Mouse (Mus musculus): ENCODE data around the gene Zbtb12. TPM values are rescaled to one million over a fixed set of nuclear protein-coding genes. Genes with fewer than 3 reads are reported as not detected.
"Not testable (repeated sequence)": the region's sequence is repeated elsewhere in the genome, so short reads cannot be mapped to it uniquely, and the experiment has no call there.

The Zbtb12 gene
- polyA plus RNA-seq, 1 experiment from 2014 or later, result 1.7 TPM

- Histone ChIP-seq H3K36me3 (ENCODE audit: control insufficient read depth, insufficient read depth, low read length) (no peaks in the 10 kb centered on the region), H3K4me2 (ENCODE audit: low read depth) (peak overlapping the region; percentile 72), H3K9ac (ENCODE audit: low read length) (peak overlapping the region; percentile 84), H3K9me3 (ENCODE audit: control insufficient read depth, low read length) (no peaks in the 10 kb centered on the region), H3K27me3 (ENCODE audit: control insufficient read depth, insufficient read depth, low read length) (no peaks in the 10 kb centered on the region), H3K4me1 (ENCODE audit: control insufficient read depth, insufficient read depth, low read length) (peaks cover 17% of the 10 kb centered on the region), H3K4me3 (ENCODE audit: low read depth, low read length) (peak overlapping the region; percentile 83), H3K27ac (ENCODE audit: low read depth, low read length) (no peak overlapping the region)
- DNase-seq (ENCODE audit: low spot score), result no peak
- no peak for ATAC-seq (ENCODE audit: insufficient read depth, low FRiP score, low TSS enrichment)
- 94% methylated on average over 15 of the region's 15 CpGs for WGBS
Measured at GRCm38 (mm10) chr17:34895724-34896123, 16.4 kb downstream of the Zbtb12 start.

GRCm38 (mm10) chr17:34896366-34896765, 17.1 kb downstream of the Zbtb12 start:
- WGBS, result 90% methylated on average over 17 of the region's 17 CpGs
- H3K27ac ChIP-seq (ENCODE audit: low read depth, low read length), result no peak overlapping the region
- DNase-seq (ENCODE audit: low spot score), result no peak
- H3K9me3 ChIP-seq (ENCODE audit: control insufficient read depth, low read length), result no peaks in the 10 kb centered on the region
- peaks cover 2% of the 10 kb centered on the region; the same call in 1 of the 2 replicates for H3K36me3 ChIP-seq (ENCODE audit: control insufficient read depth, insufficient read depth, low read length)
- ATAC-seq (ENCODE audit: insufficient read depth, low FRiP score, low TSS enrichment), result no peak
- no peak overlapping the region for H3K4me2 ChIP-seq (ENCODE audit: low read depth)
- no peak overlapping the region for H3K9ac ChIP-seq (ENCODE audit: low read length)
- H3K27me3 ChIP-seq (ENCODE audit: control insufficient read depth, insufficient read depth, low read length), result no peaks in the 10 kb centered on the region
- no peak overlapping the region for H3K4me3 ChIP-seq (ENCODE audit: low read depth, low read length)
- H3K4me1 ChIP-seq (ENCODE audit: control insufficient read depth, insufficient read depth, low read length), result peaks cover 17% of the 10 kb centered on the region

DNA sequence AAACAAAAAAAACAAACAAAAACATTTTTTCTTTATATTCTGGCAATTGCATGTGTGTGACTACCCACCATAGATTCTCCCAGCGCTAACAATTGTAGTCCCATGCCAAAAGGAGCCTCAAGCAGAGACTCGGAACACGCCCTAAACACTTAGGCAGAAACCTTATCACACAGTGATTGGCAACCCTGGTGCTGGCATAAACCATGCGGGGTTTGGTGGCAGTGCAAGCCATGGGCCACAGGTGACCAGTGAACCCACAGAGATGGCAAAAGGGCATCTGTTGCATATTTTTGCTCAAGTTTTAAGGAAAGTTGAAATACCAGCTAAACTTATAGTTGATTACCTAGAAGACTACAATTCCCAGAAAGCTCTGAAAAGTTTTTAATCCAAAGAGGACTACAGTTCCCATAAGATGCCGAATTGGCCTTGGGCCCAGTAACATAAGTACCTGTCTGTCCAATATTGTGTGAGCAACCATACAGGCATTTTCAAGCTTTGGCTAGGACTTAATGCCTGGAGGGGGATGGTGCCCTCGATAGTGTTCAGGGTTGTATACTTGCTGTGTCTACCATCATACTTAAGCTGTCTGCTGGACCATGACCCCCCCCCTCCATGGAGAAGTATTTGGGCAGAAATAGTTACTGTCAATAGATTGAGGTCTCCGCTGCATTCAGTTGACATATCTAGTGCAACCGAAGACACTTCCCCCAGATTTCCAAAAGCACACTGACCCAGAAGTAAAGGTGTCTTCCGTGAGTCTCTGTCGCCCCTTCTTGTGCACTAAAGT, 18.3 kb downstream of the Zbtb12 start:
- ATAC-seq (ENCODE audit: insufficient read depth, low FRiP score, low TSS enrichment) (no peak), DNase-seq (ENCODE audit: low spot score) (no peak)
- H3K4me1 ChIP-seq (ENCODE audit: control insufficient read depth, insufficient read depth, low read length), result peaks cover 17% of the 10 kb centered on the region
- peak overlapping the region; percentile 90 for H3K4me2 ChIP-seq (ENCODE audit: low read depth)
- H3K4me3 ChIP-seq (ENCODE audit: low read depth, low read length), result peak overlapping the region; percentile 92
- H3K27me3 ChIP-seq (ENCODE audit: control insufficient read depth, insufficient read depth, low read length), result no peaks in the 10 kb centered on the region
- whole genome bisulfite sequencing, result 24% methylated on average over 10 of the region's 10 CpGs
- no peaks in the 10 kb centered on the region for H3K9me3 ChIP-seq (ENCODE audit: control insufficient read depth, low read length)
- peaks cover 4% of the 10 kb centered on the region; the same call in 1 of the 2 replicates for H3K36me3 ChIP-seq (ENCODE audit: control insufficient read depth, insufficient read depth, low read length)
- H3K9ac ChIP-seq (ENCODE audit: low read length), result peak overlapping the region; percentile 98
- peak overlapping the region; percentile 95 for H3K27ac ChIP-seq (ENCODE audit: low read depth, low read length)

DNA sequence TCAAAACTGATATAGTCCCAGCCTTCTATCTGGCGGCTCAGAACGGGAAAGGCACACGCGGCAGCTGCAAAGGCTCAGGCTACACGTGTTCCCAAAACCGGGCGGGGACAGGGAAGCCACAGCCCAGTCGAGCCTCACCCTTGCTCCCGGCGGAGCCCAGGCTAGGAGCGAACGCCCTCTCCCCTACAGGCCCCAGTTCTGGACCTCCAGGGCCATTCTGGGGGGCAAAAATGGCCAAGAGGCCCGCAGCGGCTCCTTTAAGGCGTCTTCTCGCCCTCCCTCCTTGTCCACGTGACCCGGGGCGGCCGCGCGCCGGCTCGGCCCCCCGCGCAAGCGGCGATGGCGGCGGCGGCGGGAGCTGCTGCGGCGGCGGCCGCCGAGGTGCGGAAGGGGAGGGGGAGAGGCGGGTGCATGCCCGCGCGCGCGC, 18.9 kb downstream of the Zbtb12 start, which contains the start of the genes C2 and Ehmt2:
C2 (minus strand) TSS at position 106 of the 427 bp plus-strand sequence.
Ehmt2 (plus strand) TSS at position 310 of the 427 bp plus-strand sequence.
- Histone ChIP-seq H3K9me3 (ENCODE audit: control insufficient read depth, low read length) (no peaks in the 10 kb centered on the region), H3K36me3 (ENCODE audit: control insufficient read depth, insufficient read depth, low read length) (peaks cover 10% of the 10 kb centered on the region), H3K4me2 (ENCODE audit: low read depth) (peak within 1 kb of the TSS; percentile 90), H3K9ac (ENCODE audit: low read length) (peak within 1 kb of the TSS; percentile 98), H3K27me3 (ENCODE audit: control insufficient read depth, insufficient read depth, low read length) (no peaks in the 10 kb centered on the region), H3K4me3 (ENCODE audit: low read depth, low read length) (peak within 1 kb of the TSS; percentile 92), H3K27ac (ENCODE audit: low read depth, low read length) (peak within 1 kb of the TSS; percentile 95), H3K4me1 (ENCODE audit: control insufficient read depth, insufficient read depth, low read length) (peaks cover 17% of the 10 kb centered on the region)
- ATAC-seq (ENCODE audit: insufficient read depth, low FRiP score, low TSS enrichment) (peak; percentile 33), DNase-seq (ENCODE audit: low spot score) (peak; percentile 89)
- WGBS, result under 1% methylated on average over 20 of the region's 44 CpGs

GRCm38 (mm10) chr17:34898706-34899052, 19.4 kb downstream of the Zbtb12 start:
- Histone ChIP-seq H3K4me1 (ENCODE audit: control insufficient read depth, insufficient read depth, low read length) (peaks cover 16% of the 10 kb centered on the region), H3K27me3 (ENCODE audit: control insufficient read depth, insufficient read depth, low read length) (no peaks in the 10 kb centered on the region), H3K9ac (ENCODE audit: low read length) (peak overlapping the region; percentile 98), H3K9me3 (ENCODE audit: control insufficient read depth, low read length) (no peaks in the 10 kb centered on the region), H3K4me3 (ENCODE audit: low read depth, low read length) (peak overlapping the region; percentile 92), H3K36me3 (ENCODE audit: control insufficient read depth, insufficient read depth, low read length) (peaks cover 14% of the 10 kb centered on the region), H3K4me2 (ENCODE audit: low read depth) (peak overlapping the region; percentile 90), H3K27ac (ENCODE audit: low read depth, low read length) (peak overlapping the region; percentile 95)
- DNase-seq (ENCODE audit: low spot score) (peak; percentile 73), ATAC-seq (ENCODE audit: insufficient read depth, low FRiP score, low TSS enrichment) (0 out of 2 replicates have a peak, but pooled peaks have one; percentile 21)
- WGBS, result 0% methylated on average over 5 of the region's 47 CpGs

GRCm38 (mm10) chr17:34899053-34899889, 20.0 kb downstream of the Zbtb12 start:
- peak overlapping the region; percentile 92 for H3K4me3 ChIP-seq (ENCODE audit: low read depth, low read length)
- peak overlapping the region; percentile 95; the same call in 1 of the 2 replicates for H3K27ac ChIP-seq (ENCODE audit: low read depth, low read length)
- no peaks in the 10 kb centered on the region for H3K9me3 ChIP-seq (ENCODE audit: control insufficient read depth, low read length)
- H3K9ac ChIP-seq (ENCODE audit: low read length), result peak overlapping the region; percentile 98
- peaks cover 16% of the 10 kb centered on the region for H3K4me1 ChIP-seq (ENCODE audit: control insufficient read depth, insufficient read depth, low read length)
- peak overlapping the region; percentile 90 for H3K4me2 ChIP-seq (ENCODE audit: low read depth)
- peak; percentile 37 for DNase-seq (ENCODE audit: low spot score)
- no peak for ATAC-seq (ENCODE audit: insufficient read depth, low FRiP score, low TSS enrichment)
- H3K36me3 ChIP-seq (ENCODE audit: control insufficient read depth, insufficient read depth, low read length), result peaks cover 14% of the 10 kb centered on the region
- WGBS, result 0% methylated on average over 31 of the region's 45 CpGs
- no peaks in the 10 kb centered on the region for H3K27me3 ChIP-seq (ENCODE audit: control insufficient read depth, insufficient read depth, low read length)

GRCm38 (mm10) chr17:34899890-34900243, 20.6 kb downstream of the Zbtb12 start:
- no peaks in the 10 kb centered on the region for H3K27me3 ChIP-seq (ENCODE audit: control insufficient read depth, insufficient read depth, low read length)
- H3K36me3 ChIP-seq (ENCODE audit: control insufficient read depth, insufficient read depth, low read length), result peaks cover 14% of the 10 kb centered on the region
- peak overlapping the region; percentile 98 for H3K9ac ChIP-seq (ENCODE audit: low read length)
- WGBS, result 8% methylated on average over 5 of the region's 5 CpGs
- H3K4me1 ChIP-seq (ENCODE audit: control insufficient read depth, insufficient read depth, low read length), result peaks cover 16% of the 10 kb centered on the region
- ATAC-seq (ENCODE audit: insufficient read depth, low FRiP score, low TSS enrichment) (no peak), DNase-seq (ENCODE audit: low spot score) (no peak)
- no peak overlapping the region for H3K27ac ChIP-seq (ENCODE audit: low read depth, low read length)
- peak overlapping the region; percentile 92 for H3K4me3 ChIP-seq (ENCODE audit: low read depth, low read length)
- no peaks in the 10 kb centered on the region for H3K9me3 ChIP-seq (ENCODE audit: control insufficient read depth, low read length)
- peak overlapping the region; percentile 90 for H3K4me2 ChIP-seq (ENCODE audit: low read depth)

GRCm38 (mm10) chr17:34900826-34901225, 21.5 kb downstream of the Zbtb12 start:
- Histone ChIP-seq H3K36me3 (ENCODE audit: control insufficient read depth, insufficient read depth, low read length) (peaks cover 21% of the 10 kb centered on the region), H3K4me1 (ENCODE audit: control insufficient read depth, insufficient read depth, low read length) (peaks cover 12% of the 10 kb centered on the region)
- not testable (repeated sequence) for H3K9ac ChIP-seq (ENCODE audit: low read length); H3K9me3 ChIP-seq (ENCODE audit: control insufficient read depth, low read length); H3K4me2 ChIP-seq (ENCODE audit: low read depth); H3K27me3 ChIP-seq (ENCODE audit: control insufficient read depth, insufficient read depth, low read length); H3K4me3 ChIP-seq (ENCODE audit: low read depth, low read length); DNase-seq (ENCODE audit: low spot score); ATAC-seq (ENCODE audit: insufficient read depth, low FRiP score, low TSS enrichment); H3K27ac ChIP-seq (ENCODE audit: low read depth, low read length)
